Mouse (Mus musculus): ENCODE data around the gene Crtc3.

Crtc3 gene

GRCm38 (mm10) chr7:80641497-80641896 is 47.2 kb downstream of the Crtc3 start:
- in situ Hi-C loops (cut with MboI, MseI), result no loop called here

- in situ Hi-C loops (cut with MboI, MseI), result no loop called here
Measured at GRCm38 (mm10) chr7:80639981-80640380, 48.7 kb downstream of the Crtc3 start.

- in situ Hi-C loops (cut with MboI, MseI), result no loop called here
Measured at GRCm38 (mm10) chr7:80638460-80638859, 50.2 kb downstream of the Crtc3 start.

GRCm38 (mm10) chr7:80636953-80637800 is 51.5 kb downstream of the Crtc3 start:
- in situ Hi-C loops (cut with MboI, MseI), result no loop called here

- in situ Hi-C loops (cut with MboI, MseI), result no loop called here
Measured at GRCm38 (mm10) chr7:80636288-80636952, 52.3 kb downstream of the Crtc3 start.

- in situ Hi-C loops (cut with MboI, MseI), result no loop called here
Measured at GRCm38 (mm10) chr7:80635866-80636265, 52.8 kb downstream of the Crtc3 start.

GRCm38 (mm10) chr7:80634741-80635140 is 53.9 kb downstream of the Crtc3 start:
- in situ Hi-C loops (cut with MboI, MseI), result no loop called here

GRCm38 (mm10) chr7:80633635-80634034 is 55.0 kb downstream of the Crtc3 start:
- in situ Hi-C loops (cut with MboI, MseI), result no loop called here

GRCm38 (mm10) chr7:80631993-80632392 is 56.7 kb downstream of the Crtc3 start:
- in situ Hi-C loops (cut with MboI, MseI), result no loop called here

- in situ Hi-C loops (cut with MboI, MseI), result no loop called here
Measured at GRCm38 (mm10) chr7:80631405-80631804, 57.3 kb downstream of the Crtc3 start.

GRCm38 (mm10) chr7:80629369-80629768 is 59.3 kb downstream of the Crtc3 start:
- in situ Hi-C loops (cut with MboI, MseI), result no loop called here

- in situ Hi-C loops (cut with MboI, MseI), result no loop called here
Measured at GRCm38 (mm10) chr7:80628708-80629183, 59.9 kb downstream of the Crtc3 start.

- in situ Hi-C loops (cut with MboI, MseI), result no loop called here
Measured at GRCm38 (mm10) chr7:80626943-80627342, 61.7 kb downstream of the Crtc3 start.

GRCm38 (mm10) chr7:80625841-80626240 is 62.8 kb downstream of the Crtc3 start:
- in situ Hi-C loops (cut with MboI, MseI), result no loop called here

GRCm38 (mm10) chr7:80623276-80623675 is 65.4 kb downstream of the Crtc3 start:
- in situ Hi-C loops (cut with MboI, MseI), result no loop called here

GRCm38 (mm10) chr7:80616096-80616495 is 72.6 kb downstream of the Crtc3 start:
- in situ Hi-C loops (cut with MboI, MseI), result loop anchor here (5.0 to 10.0 kb wide), 2 partner anchors 86 to 359 kb away; no protein-coding TSS in a partner anchor

- in situ Hi-C loops (cut with MboI, MseI), result loop anchor here (10.0 kb wide), 1 partner anchor 361 kb away; no protein-coding TSS in a partner anchor
Measured at GRCm38 (mm10) chr7:80614042-80614441, 74.6 kb downstream of the Crtc3 start.

GRCm38 (mm10) chr7:80612191-80612787 is 76.4 kb downstream of the Crtc3 start:
- in situ Hi-C loops (cut with MboI, MseI), result loop anchor here (10.0 kb wide), 1 partner anchor 363 kb away; no protein-coding TSS in a partner anchor

GRCm38 (mm10) chr7:80611646-80612045 is 77.0 kb downstream of the Crtc3 start:
- in situ Hi-C loops (cut with MboI, MseI), result loop anchor here (10.0 kb wide), 1 partner anchor 363 kb away; no protein-coding TSS in a partner anchor

GRCm38 (mm10) chr7:80607503-80607902 is 81.2 kb downstream of the Crtc3 start:
- in situ Hi-C loops (cut with MboI, MseI), result no loop called here

- in situ Hi-C loops (cut with MboI, MseI), result no loop called here
Measured at GRCm38 (mm10) chr7:80606435-80606834, 82.2 kb downstream of the Crtc3 start.

GRCm38 (mm10) chr7:80605557-80605930 is 83.1 kb downstream of the Crtc3 start:
- in situ Hi-C loops (cut with MboI, MseI), result no loop called here

Data from T-helper 1 cell (primary cell).